Mouse (Mus musculus): ENCODE results near the gene Phip.

- TF ChIP-seq CTCF (IDR thresholded peaks at IDR 0.05; ENCODE audit: insufficient read depth, low read depth, low read length) (no peak), POLR2A (IDR thresholded peaks at IDR 0.05; ENCODE audit: insufficient read depth, low read depth, low read length) (no peak)
These were observed 91.1 kb downstream of the Phip start for GRCm38 (mm10) chr9:82884177-82884576.

Measured in olfactory bulb, adult 2 months (tissue).